Mouse (Mus musculus): ENCODE results near the gene a.

DNA sequence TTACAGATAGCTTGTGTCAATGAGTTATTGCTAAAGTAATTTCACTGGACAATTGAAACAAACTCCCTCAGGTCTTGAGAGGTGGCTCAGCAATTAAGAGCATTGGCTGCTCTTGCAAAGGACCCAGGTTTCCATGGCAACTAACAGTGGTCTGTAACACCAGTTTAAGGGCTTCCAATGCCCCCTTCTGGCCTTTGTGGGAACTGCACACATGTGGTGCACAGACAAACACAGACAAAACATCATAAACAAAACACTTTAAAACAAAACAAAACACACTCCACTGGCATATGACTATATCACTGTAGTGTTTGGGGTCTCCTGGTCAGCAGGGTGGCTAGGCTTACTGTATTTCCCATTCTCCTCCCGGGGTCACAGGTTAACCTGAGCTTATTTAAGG lies 17.2 kb upstream of the a start:
- TF ChIP-seq POLR2A (IDR thresholded peaks at IDR 0.05; ENCODE audit: borderline replicate concordance, control insufficient read depth, low read depth, low read length) = no peak
- TF ChIP-seq CTCF (IDR thresholded peaks at IDR 0.05; ENCODE audit: control insufficient read depth, insufficient read depth, low read length) = peak; percentile 33

Data from bone marrow, adult 2 months (tissue).